Mouse (Mus musculus): Measurements from ENCODE around the gene Lyst. TPM values are rescaled to one million over a fixed set of nuclear protein-coding genes. Genes with fewer than 3 reads are reported as not detected.
A peak's percentile ranks its signal among the peaks of the same experiment; 100 is the strongest.

Lyst gene
- polyA plus RNA-seq, 1 experiment from 2014 or later: 2.6 TPM

DNA sequence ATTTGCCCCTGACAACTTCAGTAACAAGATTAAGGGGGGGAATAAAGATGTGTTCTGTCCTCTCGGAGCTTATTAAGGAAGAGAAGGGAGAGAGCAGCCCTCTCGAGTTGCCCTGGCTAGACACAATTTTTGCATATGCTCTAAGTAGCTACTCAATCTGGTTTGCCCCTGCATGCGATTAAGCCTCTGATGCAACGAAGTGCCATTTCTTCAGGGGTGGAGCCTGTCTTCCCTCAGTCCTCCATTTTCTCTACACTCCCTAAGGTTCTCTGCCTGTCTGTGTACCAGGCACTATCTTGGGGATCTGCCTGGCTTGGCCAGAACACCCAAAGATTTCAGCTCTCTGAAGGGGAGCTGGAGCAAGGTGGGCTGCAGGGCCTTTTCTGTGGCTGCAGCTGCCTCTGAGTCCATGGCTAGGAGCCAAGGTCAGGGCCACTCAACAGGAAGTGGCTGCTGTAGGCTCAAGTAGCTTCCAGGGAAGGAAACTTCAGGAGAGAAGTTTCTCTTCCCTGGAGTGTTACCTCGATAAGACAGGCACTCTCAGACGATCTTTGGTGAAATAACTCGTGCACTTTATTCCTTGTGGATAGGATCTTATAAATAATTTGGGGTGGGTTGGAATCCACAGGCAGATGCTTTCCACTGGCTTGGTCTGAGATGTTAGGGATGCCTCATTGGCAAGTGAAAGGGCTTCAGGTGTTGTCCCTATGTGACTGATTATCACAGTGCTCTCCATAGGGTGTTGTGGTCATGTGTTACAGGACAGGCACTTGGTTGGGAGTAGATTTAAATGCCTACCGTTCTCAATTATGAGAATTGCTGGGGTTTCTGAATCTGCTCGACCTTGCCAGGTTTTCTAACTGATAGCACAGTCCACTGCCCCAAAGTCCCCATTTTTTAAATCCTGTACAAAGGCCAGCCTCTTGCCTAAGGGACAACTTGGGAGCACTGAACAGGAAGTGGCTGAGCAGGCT lies 40.2 kb upstream of the Lyst start:
- ATAC-seq (ENCODE audit: low FRiP score, low TSS enrichment): no peak
- no peak for TF ChIP-seq EP300 (optimal IDR thresholded peaks at IDR 0.05)
- 65% methylated on average over 9 of the region's 9 CpGs for WGBS

DNA sequence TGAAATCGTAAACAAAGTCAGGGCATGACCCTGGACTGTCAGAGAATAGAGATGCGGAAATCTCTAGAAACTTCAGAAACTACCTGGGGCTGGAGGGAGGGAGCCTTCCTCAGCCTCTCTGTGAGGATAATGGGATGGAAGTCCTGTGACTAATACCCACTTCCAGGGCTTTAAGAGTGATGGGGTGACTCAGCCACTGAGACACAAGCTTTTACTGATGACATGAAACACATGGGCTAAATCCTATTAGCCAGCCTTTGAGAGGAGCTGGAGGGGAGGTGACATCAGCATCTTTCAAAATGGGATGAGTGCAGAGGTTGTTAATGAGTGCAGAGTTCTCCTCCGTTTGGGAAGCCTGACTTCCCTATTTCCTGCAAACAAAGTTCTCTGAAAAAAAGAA lies 38.2 kb upstream of the Lyst start:
- H3K27ac ChIP-seq (replicated peaks): no peak overlapping the region
- no peaks in the 10 kb centered on the region for H3K27me3 ChIP-seq (ENCODE audit: control insufficient read depth, insufficient read depth, low read length)
- H3K4me1 ChIP-seq (replicated peaks; ENCODE audit: control insufficient read depth, insufficient read depth): no peaks in the 10 kb centered on the region
- H3K4me2 ChIP-seq (replicated peaks; ENCODE audit: low read depth): no peak overlapping the region
- TF ChIP-seq EP300 (optimal IDR thresholded peaks at IDR 0.05) (no peak), CTCF (IDR thresholded peaks at IDR 0.05; ENCODE audit: low read depth) (no peak)
- no peaks in the 10 kb centered on the region for H3K9me3 ChIP-seq (ENCODE audit: control insufficient read depth, low read length)
- no peak overlapping the region for H3K9ac ChIP-seq (ENCODE audit: low read length)
- no peak overlapping the region for H3K4me3 ChIP-seq (ENCODE audit: low read depth, low read length)
- peak; percentile 32; the same call in 1 of the 2 replicates for ATAC-seq (ENCODE audit: low FRiP score, low TSS enrichment)
- 38% methylated on average over 3 of the region's 3 CpGs for WGBS
- DNase-seq (ENCODE audit: low spot score): no peak
- H3K36me3 ChIP-seq (ENCODE audit: control insufficient read depth, insufficient read depth, low read length): no peaks in the 10 kb centered on the region

More for the DNA sequence above, 40.2 kb upstream of the Lyst start:
- Histone ChIP-seq H3K27ac (replicated peaks) (no peak overlapping the region), H3K4me3 (ENCODE audit: low read depth, low read length) (no peak overlapping the region), H3K9ac (ENCODE audit: low read length) (no peak overlapping the region), H3K4me1 (replicated peaks; ENCODE audit: control insufficient read depth, insufficient read depth) (no peaks in the 10 kb centered on the region), H3K36me3 (ENCODE audit: control insufficient read depth, insufficient read depth, low read length) (no peaks in the 10 kb centered on the region), H3K9me3 (ENCODE audit: control insufficient read depth, low read length) (no peaks in the 10 kb centered on the region), H3K27me3 (ENCODE audit: control insufficient read depth, insufficient read depth, low read length) (no peaks in the 10 kb centered on the region), H3K4me2 (replicated peaks; ENCODE audit: low read depth) (no peak overlapping the region)
- DNase-seq (ENCODE audit: low spot score): no peak

DNA sequence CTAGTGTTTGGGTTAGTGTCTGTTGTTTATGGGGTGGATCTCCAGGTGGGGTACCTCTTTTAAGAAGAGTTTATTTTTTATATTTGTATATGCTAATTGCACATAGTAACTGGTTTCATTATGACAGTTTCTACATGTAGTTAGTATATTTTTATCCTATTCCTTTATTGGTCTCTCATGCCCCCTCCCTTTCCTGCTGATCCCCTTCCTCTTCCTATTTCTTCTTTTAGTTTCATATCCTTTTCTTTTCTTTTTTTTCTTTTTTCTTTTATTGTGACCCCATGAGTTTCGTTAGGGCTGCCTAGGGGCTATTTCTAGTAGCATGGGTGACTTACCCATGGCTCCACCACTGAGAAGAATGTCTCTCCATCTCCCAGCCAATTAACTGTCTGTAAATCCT lies 36.5 kb upstream of the Lyst start:
- no peak overlapping the region for H3K4me3 ChIP-seq (ENCODE audit: low read depth, low read length)
- 73% methylated on average over 1 of the region's 1 CpGs for WGBS
- no peak for DNase-seq (ENCODE audit: low spot score)
- no peak overlapping the region for H3K9ac ChIP-seq (ENCODE audit: low read length)
- ATAC-seq (ENCODE audit: low FRiP score, low TSS enrichment): no peak
- TF ChIP-seq CTCF (IDR thresholded peaks at IDR 0.05; ENCODE audit: low read depth): no peak
- TF ChIP-seq EP300 (optimal IDR thresholded peaks at IDR 0.05): no peak
- H3K4me1 ChIP-seq (replicated peaks; ENCODE audit: control insufficient read depth, insufficient read depth): no peaks in the 10 kb centered on the region
- no peaks in the 10 kb centered on the region for H3K36me3 ChIP-seq (ENCODE audit: control insufficient read depth, insufficient read depth, low read length)
- no peak overlapping the region for H3K27ac ChIP-seq (replicated peaks)
- no peaks in the 10 kb centered on the region for H3K27me3 ChIP-seq (ENCODE audit: control insufficient read depth, insufficient read depth, low read length)
- no peaks in the 10 kb centered on the region for H3K9me3 ChIP-seq (ENCODE audit: control insufficient read depth, low read length)
- H3K4me2 ChIP-seq (replicated peaks; ENCODE audit: low read depth): no peak overlapping the region

GRCm38 (mm10) chr13:13555196-13555595 lies 35.0 kb upstream of the Lyst start:
- no peak overlapping the region for H3K4me2 ChIP-seq (replicated peaks; ENCODE audit: low read depth)
- no peak for DNase-seq (ENCODE audit: low spot score)
- H3K9ac ChIP-seq (ENCODE audit: low read length): no peak overlapping the region
- no peak overlapping the region for H3K4me3 ChIP-seq (ENCODE audit: low read depth, low read length)
- TF ChIP-seq CTCF (IDR thresholded peaks at IDR 0.05; ENCODE audit: low read depth) (no peak), EP300 (optimal IDR thresholded peaks at IDR 0.05) (no peak)
- H3K27me3 ChIP-seq (ENCODE audit: control insufficient read depth, insufficient read depth, low read length): no peaks in the 10 kb centered on the region
- H3K4me1 ChIP-seq (replicated peaks; ENCODE audit: control insufficient read depth, insufficient read depth): no peaks in the 10 kb centered on the region
- H3K9me3 ChIP-seq (ENCODE audit: control insufficient read depth, low read length): no peaks in the 10 kb centered on the region
- H3K27ac ChIP-seq (replicated peaks): no peak overlapping the region
- no peak for ATAC-seq (ENCODE audit: low FRiP score, low TSS enrichment)
- no peaks in the 10 kb centered on the region for H3K36me3 ChIP-seq (ENCODE audit: control insufficient read depth, insufficient read depth, low read length)
- WGBS: 82% methylated on average over 3 of the region's 3 CpGs

DNA sequence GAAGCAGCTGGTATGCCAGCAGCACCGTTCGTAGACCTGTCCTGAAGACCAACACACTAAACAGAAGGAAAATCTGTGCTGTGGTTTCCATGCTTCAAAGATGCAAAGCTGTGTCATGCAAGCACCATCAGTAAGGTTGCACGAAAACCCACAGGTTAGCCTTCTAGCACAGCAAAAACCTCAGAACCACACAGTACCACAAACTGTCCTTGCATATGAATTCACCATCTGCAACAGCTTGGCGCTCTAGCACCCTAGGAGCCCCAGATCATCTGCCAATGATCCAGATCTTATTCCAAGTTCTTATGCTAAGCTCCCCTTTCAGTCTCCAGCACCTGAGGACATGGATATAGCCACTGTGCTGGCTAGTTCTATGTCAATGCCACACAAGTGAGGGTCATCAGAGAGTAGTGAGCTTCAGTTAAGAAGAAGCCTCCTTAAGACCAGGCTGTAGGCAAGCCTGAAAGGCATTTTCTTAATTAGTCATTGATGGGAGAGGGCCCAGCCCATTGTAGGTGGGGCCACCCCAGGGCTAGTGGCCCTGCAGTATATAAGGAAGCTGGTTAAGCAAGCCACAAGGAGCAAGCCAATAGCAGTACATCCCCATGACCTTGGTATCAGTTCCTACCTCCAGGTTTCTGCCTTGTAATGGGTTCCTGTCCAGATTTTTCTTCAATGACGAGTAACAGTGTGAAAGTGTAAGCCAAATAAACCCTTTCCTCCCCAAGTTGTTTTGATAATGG lies 33.0 kb upstream of the Lyst start:
- Histone ChIP-seq H3K36me3 (ENCODE audit: control insufficient read depth, insufficient read depth, low read length) (no peaks in the 10 kb centered on the region), H3K9me3 (ENCODE audit: control insufficient read depth, low read length) (no peaks in the 10 kb centered on the region), H3K4me1 (replicated peaks; ENCODE audit: control insufficient read depth, insufficient read depth) (no peaks in the 10 kb centered on the region), H3K27ac (replicated peaks) (no peak overlapping the region), H3K4me2 (replicated peaks; ENCODE audit: low read depth) (no peak overlapping the region), H3K27me3 (ENCODE audit: control insufficient read depth, insufficient read depth, low read length) (no peaks in the 10 kb centered on the region), H3K4me3 (ENCODE audit: low read depth, low read length) (no peak overlapping the region), H3K9ac (ENCODE audit: low read length) (no peak overlapping the region)
- ATAC-seq (ENCODE audit: low FRiP score, low TSS enrichment) (no peak), DNase-seq (ENCODE audit: low spot score) (no peak)
- WGBS: 72% methylated on average over 5 of the region's 5 CpGs
- TF ChIP-seq CTCF (IDR thresholded peaks at IDR 0.05; ENCODE audit: low read depth) (no peak), EP300 (optimal IDR thresholded peaks at IDR 0.05) (no peak)

DNA sequence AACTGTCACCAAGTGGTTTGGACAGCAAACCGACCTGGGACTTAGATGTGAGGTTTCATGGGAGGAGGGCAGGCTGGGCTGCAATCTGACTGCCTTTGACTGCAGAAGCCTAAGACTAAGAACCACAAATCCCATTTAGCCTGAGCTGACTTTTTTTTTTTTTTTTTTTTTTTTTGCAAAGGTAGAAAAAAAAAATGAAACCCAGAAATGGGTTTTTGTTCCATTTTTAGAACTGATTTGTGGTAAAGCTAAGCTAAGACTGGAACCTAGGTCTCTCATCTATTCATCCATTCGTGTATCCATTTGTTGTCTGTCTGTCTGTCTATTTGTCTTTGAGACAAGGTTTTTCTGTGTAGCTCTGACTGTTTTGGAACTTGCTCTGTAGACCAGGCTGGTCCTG lies 31.9 kb upstream of the Lyst start:
- no peak overlapping the region for H3K9ac ChIP-seq (ENCODE audit: low read length)
- no peak overlapping the region for H3K27ac ChIP-seq (replicated peaks)
- no peaks in the 10 kb centered on the region for H3K9me3 ChIP-seq (ENCODE audit: control insufficient read depth, low read length)
- H3K4me2 ChIP-seq (replicated peaks; ENCODE audit: low read depth): no peak overlapping the region
- TF ChIP-seq CTCF (IDR thresholded peaks at IDR 0.05; ENCODE audit: low read depth) (no peak), EP300 (optimal IDR thresholded peaks at IDR 0.05) (no peak)
- WGBS: 63% methylated on average over 2 of the region's 2 CpGs
- H3K36me3 ChIP-seq (ENCODE audit: control insufficient read depth, insufficient read depth, low read length): no peaks in the 10 kb centered on the region
- H3K4me1 ChIP-seq (replicated peaks; ENCODE audit: control insufficient read depth, insufficient read depth): no peaks in the 10 kb centered on the region
- DNase-seq (ENCODE audit: low spot score): no peak
- no peak overlapping the region for H3K4me3 ChIP-seq (ENCODE audit: low read depth, low read length)
- H3K27me3 ChIP-seq (ENCODE audit: control insufficient read depth, insufficient read depth, low read length): no peaks in the 10 kb centered on the region
- no peak for ATAC-seq (ENCODE audit: low FRiP score, low TSS enrichment)

Data from stomach, postnatal 0 days (tissue).